Mouse (Mus musculus) midbrain, postnatal 0 days (tissue): Measurements from ENCODE around the gene Mroh2b. TPM values are rescaled to one million over a fixed set of nuclear protein-coding genes. Genes with fewer than 3 reads are reported as not detected.

Experiments
- ATAC-seq: fragments of 200-750 bp; cut with Nextera tagmentation; 2 replicates; pipeline ENCODE4 v1.8.0; 2017; ENCODE audit warnings: moderate number of reproducible peaks, mild to moderate bottlenecking, moderate TSS enrichment, moderate library complexity; ENCODE audit not compliant: low FRiP score
- DNase-seq: peaks from one replicate; pipeline ENCODE4 v3.0.0-alpha.2; 2015; ENCODE audit warnings: low spot score
- H3K27ac ChIP-seq: fragments of 300-500 bp; sonication (generic); 2 replicates; pipeline ENCODE4 v1.5.1; 2014; ENCODE audit warnings: low read depth, mild to moderate bottlenecking, low read length, mixed read lengths
- H3K27me3 ChIP-seq: fragments of 300-500 bp; sonication (generic); 2 replicates; pipeline ENCODE4 v1.6.1; 2014; ENCODE audit warnings: low read length, control low read depth, mixed read lengths; ENCODE audit not compliant: insufficient read depth
- H3K36me3 ChIP-seq: fragments of 300-500 bp; sonication (generic); 2 replicates; pipeline ENCODE4 v1.6.1; 2014; ENCODE audit warnings: low read length, control low read depth, mixed read lengths; ENCODE audit not compliant: insufficient read depth
- H3K4me1 ChIP-seq: fragments of 300-500 bp; sonication (generic); 2 replicates; pipeline ENCODE4 v1.6.1; 2014; ENCODE audit warnings: mild to moderate bottlenecking, control low read depth, antibody characterized with exemption, low read length, mixed read lengths; ENCODE audit not compliant: insufficient read depth
- H3K4me2 ChIP-seq: fragments of 300-500 bp; sonication (generic); 2 replicates; pipeline ENCODE4 v1.6.1; 2014; ENCODE audit warnings: low read depth, mild to moderate bottlenecking, low read length, mixed read lengths; ENCODE audit not compliant: poor library complexity, severe bottlenecking
- H3K4me3 ChIP-seq: fragments of 300-500 bp; sonication (generic); 2 replicates; pipeline ENCODE4 v1.5.1; 2014; ENCODE audit warnings: low read depth, mild to moderate bottlenecking, low read length, moderate library complexity
- H3K9ac ChIP-seq: fragments of 300-500 bp; sonication (generic); replicated peaks from 2 replicates; pipeline ENCODE4 v1.6.1; 2014; ENCODE audit warnings: mild to moderate bottlenecking, low read length, moderate library complexity, mixed read lengths; ENCODE audit not compliant: poor library complexity, severe bottlenecking
- H3K9me3 ChIP-seq: fragments of 300-500 bp; sonication (generic); 2 replicates; pipeline ENCODE4 v1.6.1; 2016; ENCODE audit warnings: low read length, control low read depth
- CTCF ChIP-seq: IDR thresholded peaks from 2 replicates; pipeline ENCODE4 v1.5.1; 2016; ENCODE audit warnings: antibody characterized with exemption, mild to moderate bottlenecking
- WGBS: fragments of 180-500 bp; shearing (Covaris S2); extraction: QIAGEN DNeasy Blood & Tissue Kit; methylation state at CpG from one replicate; pipeline ENCODE4 v1.1.7; 2014; 5-methylcytosine and 5-hydroxymethylcytosine counted together
- polyA plus RNA-seq: library from polyadenylated mRNA; unstranded; fragments of >200 nt; fragmentation: Nextera tagmentation; extraction: Ambion mirVana; gene quantifications from 2 replicates; pipeline ENCODE4 v1.2.1, GENCODE M21; 2015
- total RNA-seq: library from RNA; depleted of rRNA; stranded (reverse); fragments of >200 nt; gene quantifications from 2 replicates; pipeline ENCODE4 v1.2.3, GENCODE M21; 2014; rRNA removed

The Mroh2b gene
- total and polyA plus RNA-seq, 2 experiments from 2014 or later: not detected

DNA sequence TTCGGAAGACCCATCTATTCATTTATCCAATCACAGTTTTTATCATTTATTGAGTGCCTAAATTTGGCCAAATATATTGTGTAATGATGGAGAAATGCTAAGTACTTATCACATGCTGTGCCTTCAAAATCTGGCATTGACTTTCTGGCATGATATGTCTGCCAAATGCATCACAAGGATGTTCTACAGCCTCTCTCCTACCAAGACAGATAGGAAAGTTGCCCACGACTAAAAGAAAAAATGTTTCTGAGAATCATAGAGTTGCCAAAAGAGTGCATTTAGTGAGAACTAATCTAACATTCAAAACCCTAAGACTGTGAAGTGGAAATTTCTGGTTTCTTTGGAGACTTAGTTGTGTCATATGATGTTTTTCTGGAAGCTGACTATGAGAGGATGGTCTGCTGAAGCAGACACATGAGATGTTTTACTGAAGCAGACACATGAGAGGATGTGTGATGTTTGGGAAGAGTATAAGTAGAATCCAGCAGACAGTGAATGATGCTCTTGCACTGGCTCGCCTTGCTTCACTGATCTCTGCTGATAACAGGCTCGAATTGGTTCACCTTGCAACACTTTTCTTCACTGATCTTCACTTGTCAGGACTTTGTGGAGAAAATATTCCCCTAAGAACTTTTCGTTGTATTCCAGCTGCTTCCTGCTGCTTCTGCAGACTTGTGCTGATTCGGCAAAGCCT is 105.1 kb downstream of the Mroh2b start:
- no peak for ATAC-seq

DNA sequence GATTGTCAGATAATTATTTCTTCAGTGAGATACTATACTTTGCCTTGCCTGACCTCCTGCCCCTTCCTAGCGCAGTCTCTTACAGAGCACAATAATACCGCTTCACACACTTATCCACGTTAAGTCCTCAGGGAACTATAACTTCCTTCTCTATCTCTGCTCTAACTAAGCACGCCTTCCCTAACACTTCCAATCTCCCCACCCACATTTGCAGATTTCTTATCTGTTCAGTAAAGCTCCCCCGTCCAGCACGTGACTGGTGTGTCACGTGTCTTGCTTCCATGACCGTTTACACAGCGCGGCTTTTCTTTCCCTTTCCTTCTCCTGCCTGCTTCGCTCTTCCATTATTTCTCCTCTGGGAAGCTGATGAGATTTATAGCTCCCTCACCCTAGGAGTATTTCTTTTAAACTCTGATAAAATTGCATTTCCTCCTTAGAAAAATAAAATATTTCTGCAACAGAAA is 111.1 kb downstream of the Mroh2b start:
- no peak overlapping the region for H3K9ac ChIP-seq
- DNase-seq: no peak
- H3K4me3 ChIP-seq: no peak overlapping the region
- no peaks in the 10 kb centered on the region for H3K9me3 ChIP-seq
- no peak overlapping the region for H3K4me2 ChIP-seq
- no peak for TF ChIP-seq CTCF
- no peak overlapping the region for H3K27ac ChIP-seq
- H3K27me3 ChIP-seq: no peaks in the 10 kb centered on the region
- no peaks in the 10 kb centered on the region for H3K36me3 ChIP-seq
- H3K4me1 ChIP-seq: no peaks in the 10 kb centered on the region
- ATAC-seq: no peak
- WGBS: 87% methylated on average over 11 of the region's 11 CpGs

More for the DNA sequence above, 105.1 kb downstream of the Mroh2b start:
- no peaks in the 10 kb centered on the region for H3K9me3 ChIP-seq
- DNase-seq: no peak
- no peak overlapping the region for H3K27ac ChIP-seq
- H3K9ac ChIP-seq: no peak overlapping the region
- TF ChIP-seq CTCF: no peak
- H3K36me3 ChIP-seq: no peaks in the 10 kb centered on the region
- H3K4me2 ChIP-seq: no peak overlapping the region
- H3K27me3 ChIP-seq: no peaks in the 10 kb centered on the region
- 86% methylated on average over 6 of the region's 6 CpGs for WGBS
- H3K4me1 ChIP-seq: no peaks in the 10 kb centered on the region
- no peak overlapping the region for H3K4me3 ChIP-seq

Other genes starting within 250 kb of the Mroh2b start
- not detected in 2 replicates for gene C6, start 171.6 kb upstream of the Mroh2b start, total RNA-seq
- gene C6, start 171.6 kb upstream of the Mroh2b start, polyA plus RNA-seq: not detected in 2 replicates
- gene C7, start 165.0 kb downstream of the Mroh2b start, total RNA-seq: 0.27 TPM in 1 of 2 replicates, not detected in the other
- 0.10 TPM in 1 of 2 replicates, not detected in the other for gene C7, start 165.0 kb downstream of the Mroh2b start, polyA plus RNA-seq
- gene Card6, start 209.8 kb downstream of the Mroh2b start, total RNA-seq: 0.11 and 0.42 TPM in 2 replicates
- 0.25 and 0.52 TPM in 2 replicates for gene Card6, start 209.8 kb downstream of the Mroh2b start, polyA plus RNA-seq
- gene Rpl37, start 217.9 kb downstream of the Mroh2b start, total RNA-seq: 186 and 281 TPM in 2 replicates
- 359 and 404 TPM in 2 replicates for gene Rpl37, start 217.9 kb downstream of the Mroh2b start, polyA plus RNA-seq
- 17.2 and 17.5 TPM in 2 replicates for gene Prkaa1, start 245.1 kb downstream of the Mroh2b start, total RNA-seq
- 9.5 and 10.6 TPM in 2 replicates for gene Prkaa1, start 245.1 kb downstream of the Mroh2b start, polyA plus RNA-seq